Mouse (Mus musculus): ENCODE results near the gene Wnt10b.
"Not testable (repeated sequence)": the region's sequence is repeated elsewhere in the genome, so short reads cannot be mapped to it uniquely, and the experiment has no call there.

The Wnt10b gene

GRCm38 (mm10) chr15:98777762-98778161, at the start of gene Wnt10b:
Wnt10b (minus strand) TSS chr15:98778150.
- DNase-seq (ENCODE audit: low spot score) = no peak

GRCm38 (mm10) chr15:98827611-98828011, 49.7 kb upstream of the Wnt10b start:
- DNase-seq (ENCODE audit: low spot score) = no peak

- no peak for DNase-seq (ENCODE audit: low spot score)
Observed at GRCm38 (mm10) chr15:98823434-98823833, 45.5 kb upstream of the Wnt10b start.

GRCm38 (mm10) chr15:98822147-98822546, 44.2 kb upstream of the Wnt10b start:
- no peak for DNase-seq (ENCODE audit: low spot score)

GRCm38 (mm10) chr15:98821403-98821802, 43.5 kb upstream of the Wnt10b start:
- no peak for DNase-seq (ENCODE audit: low spot score)

- DNase-seq (ENCODE audit: low spot score) = no peak
Observed at GRCm38 (mm10) chr15:98820937-98821336, 43.0 kb upstream of the Wnt10b start.

- DNase-seq (ENCODE audit: low spot score) = no peak
Observed at GRCm38 (mm10) chr15:98818171-98818570, 40.2 kb upstream of the Wnt10b start.

- peak; percentile 82 for DNase-seq (ENCODE audit: low spot score)
Observed at GRCm38 (mm10) chr15:98812741-98813424, 34.9 kb upstream of the Wnt10b start.

- DNase-seq (ENCODE audit: low spot score) = not testable (repeated sequence)
Observed at GRCm38 (mm10) chr15:98810212-98810611, 32.3 kb upstream of the Wnt10b start.

- DNase-seq (ENCODE audit: low spot score) = no peak
Observed at GRCm38 (mm10) chr15:98809390-98809789, 31.4 kb upstream of the Wnt10b start, which contains the start of gene Ddn. Ddn (minus strand) TSS chr15:98809490.

- DNase-seq (ENCODE audit: low spot score) = peak; percentile 76
Observed at GRCm38 (mm10) chr15:98808651-98809134, 30.7 kb upstream of the Wnt10b start.

- DNase-seq (ENCODE audit: low spot score) = no peak
Observed at GRCm38 (mm10) chr15:98807895-98808650, 30.1 kb upstream of the Wnt10b start.

GRCm38 (mm10) chr15:98806809-98807770, 29.1 kb upstream of the Wnt10b start:
- no peak for DNase-seq (ENCODE audit: low spot score)

GRCm38 (mm10) chr15:98806071-98806808, 28.3 kb upstream of the Wnt10b start:
- no peak for DNase-seq (ENCODE audit: low spot score)

GRCm38 (mm10) chr15:98805324-98806040, 27.5 kb upstream of the Wnt10b start:
- no peak for DNase-seq (ENCODE audit: low spot score)

- DNase-seq (ENCODE audit: low spot score) = peak; percentile 53
Observed at GRCm38 (mm10) chr15:98804054-98804453, 26.1 kb upstream of the Wnt10b start.

- no peak for DNase-seq (ENCODE audit: low spot score)
Observed at GRCm38 (mm10) chr15:98802926-98803325, 25.0 kb upstream of the Wnt10b start.

- DNase-seq (ENCODE audit: low spot score) = peak; percentile 69
Observed at GRCm38 (mm10) chr15:98799396-98799795, 21.4 kb upstream of the Wnt10b start.

GRCm38 (mm10) chr15:98798903-98799302, 21.0 kb upstream of the Wnt10b start:
- no peak for DNase-seq (ENCODE audit: low spot score)

GRCm38 (mm10) chr15:98797835-98798492, 20.0 kb upstream of the Wnt10b start:
- DNase-seq (ENCODE audit: low spot score) = no peak
